Comparison of ENCODE assay signal across 10 mouse cellular contexts in genomic region chr17:47468063-47468462, GRCm38 (mm10). TPM values are rescaled to one million over a fixed set of nuclear protein-coding genes. Genes with fewer than 3 reads are reported as not detected.
DNase-seq lines count a peak whose midpoint lies in the region; ATAC-seq and TF ChIP-seq lines count a peak whose summit lies in the region.
"Had no signal": no experiment of that assay in that cellular context is flagged by ENCODE, and none has a peak within 500 bp of the region (broad histone marks: within the 10 kb centered on the region; RNA-seq: fewer than 3 reads in every experiment).

No protein-coding gene starts in this region.

- H3K4me1 ChIP-seq in lung, postnatal 0 days (ENCODE audit: insufficient read depth, low read depth, low read length): no peaks in the 10 kb centered on the region; the same call in 1 of the 2 replicates
- no peaks in the 10 kb centered on the region for H3K4me1 ChIP-seq in forebrain, postnatal 0 days (ENCODE audit: insufficient read depth)
- peaks cover 20% of the 10 kb centered on the region for H3K4me1 ChIP-seq in limb, embryonic 15.5 days
- peaks cover 45% of the 10 kb centered on the region for H3K4me1 ChIP-seq in stomach, embryonic 15.5 days

- H3K36me3 ChIP-seq in lung, postnatal 0 days (ENCODE audit: insufficient read depth, low read length): no peaks in the 10 kb centered on the region
- no peaks in the 10 kb centered on the region for H3K36me3 ChIP-seq in forebrain, postnatal 0 days (ENCODE audit: insufficient read depth)
- no peaks in the 10 kb centered on the region for H3K36me3 ChIP-seq in limb, embryonic 15.5 days
- no peaks in the 10 kb centered on the region for H3K36me3 ChIP-seq in stomach, embryonic 15.5 days

- ATAC-seq in lung, postnatal 0 days: no peak
- no peak for ATAC-seq in forebrain, postnatal 0 days
- ATAC-seq in limb, embryonic 15.5 days (ENCODE audit: insufficient number of reproducible peaks, low FRiP score, low TSS enrichment, low read depth): no peak
- ATAC-seq in stomach, embryonic 15.5 days (ENCODE audit: insufficient read depth, low FRiP score, low read depth): no peak

- no peaks in the 10 kb centered on the region for H3K27me3 ChIP-seq in lung, postnatal 0 days (replicated peaks; ENCODE audit: insufficient read depth, low read length)
- peaks cover 11% of the 10 kb centered on the region for H3K27me3 ChIP-seq in forebrain, postnatal 0 days (ENCODE audit: insufficient read depth, low read length)
- peaks cover 38% of the 10 kb centered on the region for H3K27me3 ChIP-seq in limb, embryonic 15.5 days
- no peaks in the 10 kb centered on the region; the same call in 1 of the 2 replicates for H3K27me3 ChIP-seq in stomach, embryonic 15.5 days (replicated peaks)

- DNase-seq in lung, postnatal 0 days (ENCODE audit: low spot score): no peak
- no peak for DNase-seq in lung, adult 18-20 months
- no peak for DNase-seq in forebrain, postnatal 0 days
- DNase-seq in cerebellum, postnatal 25 days: no peak
- no peak for DNase-seq in gastrocnemius, adult 18-20 months (ENCODE audit: low spot score)
- DNase-seq in right cerebral cortex, adult 2 months (ENCODE audit: low spot score in 2 of 2): no peak
- DNase-seq: right cerebral cortex, postnatal 4 days had no signal

- H3K4me3 ChIP-seq in lung, postnatal 0 days (ENCODE audit: low read depth, low read length): no peak overlapping the region
- H3K4me3 ChIP-seq in forebrain, postnatal 0 days (ENCODE audit: low read depth, low read length): no peak overlapping the region
- peak overlapping the region; percentile 27 for H3K4me3 ChIP-seq in limb, embryonic 15.5 days
- peak overlapping the region; percentile 18 for H3K4me3 ChIP-seq in stomach, embryonic 15.5 days (replicated peaks)

- H3K27ac ChIP-seq in lung, postnatal 0 days (ENCODE audit: low read length): no peak overlapping the region
- no peak overlapping the region for H3K27ac ChIP-seq in forebrain, postnatal 0 days (ENCODE audit: low read depth, low read length)
- no peak overlapping the region for H3K27ac ChIP-seq in limb, embryonic 15.5 days
- H3K27ac ChIP-seq in stomach, embryonic 15.5 days: no peak overlapping the region
- H3K27ac ChIP-seq: macrophage had no signal

- TF ChIP-seq EP300 in lung, postnatal 0 days (IDR thresholded peaks at IDR 0.05): no peak

- TF ChIP-seq CTCF in lung, postnatal 0 days (IDR thresholded peaks at IDR 0.05): no peak
- no peak for TF ChIP-seq CTCF in forebrain, postnatal 0 days (IDR thresholded peaks at IDR 0.05; ENCODE audit: low read depth)

- 36% methylated on average over 13 of the region's 14 CpGs for WGBS in lung, postnatal 0 days
- WGBS in forebrain, postnatal 0 days: 22% methylated on average over 14 of the region's 14 CpGs
- WGBS in limb, embryonic 15.5 days: 17% methylated on average over 11 of the region's 14 CpGs
- WGBS in stomach, embryonic 15.5 days: 23% methylated on average over 14 of the region's 14 CpGs

- H3K9me3 ChIP-seq in lung, postnatal 0 days (ENCODE audit: low read length): no peaks in the 10 kb centered on the region
- H3K9me3 ChIP-seq in forebrain, postnatal 0 days (ENCODE audit: low read length): no peaks in the 10 kb centered on the region
- no peaks in the 10 kb centered on the region for H3K9me3 ChIP-seq in limb, embryonic 15.5 days
- H3K9me3 ChIP-seq in stomach, embryonic 15.5 days: no peaks in the 10 kb centered on the region

- no peak overlapping the region for H3K9ac ChIP-seq in lung, postnatal 0 days (replicated peaks; ENCODE audit: low read depth)
- H3K9ac ChIP-seq in forebrain, postnatal 0 days: no peak overlapping the region
- no peak overlapping the region for H3K9ac ChIP-seq in limb, embryonic 15.5 days
- no peak overlapping the region for H3K9ac ChIP-seq in stomach, embryonic 15.5 days

- 0 out of 2 replicates have a peak overlapping the region, but pooled peaks have one; percentile 1 for H3K4me2 ChIP-seq in lung, postnatal 0 days (replicated peaks; ENCODE audit: low read depth, low read length)
- peak overlapping the region; percentile 10; the same call in 1 of the 2 replicates for H3K4me2 ChIP-seq in forebrain, postnatal 0 days (ENCODE audit: low read depth)
- H3K4me2 ChIP-seq in limb, embryonic 15.5 days: peak overlapping the region; percentile 36
- peak overlapping the region; percentile 31 for H3K4me2 ChIP-seq in stomach, embryonic 15.5 days

RNA-seq across cellular contexts. Expression of gene 1700001C19Rik, which starts 30.9 kb away (rescaled TPM):
- polyA plus RNA-seq in lung, postnatal 0 days (2015; fragmentation: Nextera tagmentation; extraction: Ambion mirVana): 0.15 and 0.44 TPM in 2 replicates
- total RNA-seq in forebrain, postnatal 0 days (2014; rRNA removed): 0.14 and 0.31 TPM in 2 replicates
- polyA plus RNA-seq in forebrain, postnatal 0 days (2015; fragmentation: Nextera tagmentation; extraction: Ambion mirVana): 0.33 and 0.35 TPM in 2 replicates
- polyA plus RNA-seq in limb, embryonic 15.5 days (2015; fragmentation: Nextera tagmentation; extraction: Ambion mirVana): 0.17 and 0.19 TPM in 2 replicates
- 0.12 and 0.37 TPM in 2 replicates for polyA plus RNA-seq in stomach, embryonic 15.5 days (2015; fragmentation: Nextera tagmentation; extraction: Ambion mirVana)
- not detected for total RNA-seq in gastrocnemius, adult 18-20 months (2021)
- polyA plus RNA-seq: macrophage had no signal

RNA-seq across cellular contexts. Expression of gene AI661453, which starts 31.6 kb away (rescaled TPM):
- polyA plus RNA-seq in lung, postnatal 0 days (2015; fragmentation: Nextera tagmentation; extraction: Ambion mirVana): 2.8 and 3.3 TPM in 2 replicates
- 0.05 and 0.08 TPM in 2 replicates for total RNA-seq in forebrain, postnatal 0 days (2014; rRNA removed)
- 0.22 TPM in 1 of 2 replicates, not detected in the other for polyA plus RNA-seq in forebrain, postnatal 0 days (2015; fragmentation: Nextera tagmentation; extraction: Ambion mirVana)
- 3.9 and 5.1 TPM in 2 replicates for polyA plus RNA-seq in limb, embryonic 15.5 days (2015; fragmentation: Nextera tagmentation; extraction: Ambion mirVana)
- polyA plus RNA-seq in stomach, embryonic 15.5 days (2015; fragmentation: Nextera tagmentation; extraction: Ambion mirVana): 3.5 and 4.0 TPM in 2 replicates
- total RNA-seq in gastrocnemius, adult 18-20 months (2021): under 1 TPM; 0.39 to 0.64 TPM

RNA-seq across cellular contexts. Expression of gene Taf8, which starts 34.0 kb away (rescaled TPM):
- polyA plus RNA-seq in lung, postnatal 0 days (2015; fragmentation: Nextera tagmentation; extraction: Ambion mirVana): 16.0 and 22.4 TPM in 2 replicates
- 17.4 and 17.9 TPM in 2 replicates for total RNA-seq in forebrain, postnatal 0 days (2014; rRNA removed)
- 8.8 and 10.8 TPM in 2 replicates for polyA plus RNA-seq in forebrain, postnatal 0 days (2015; fragmentation: Nextera tagmentation; extraction: Ambion mirVana)
- polyA plus RNA-seq in limb, embryonic 15.5 days (2015; fragmentation: Nextera tagmentation; extraction: Ambion mirVana): 28.2 and 28.9 TPM in 2 replicates
- 23.3 and 25.2 TPM in 2 replicates for polyA plus RNA-seq in stomach, embryonic 15.5 days (2015; fragmentation: Nextera tagmentation; extraction: Ambion mirVana)
- total RNA-seq in gastrocnemius, adult 18-20 months (2021): 10 to 100 TPM in 1 of 2 experiments, 1 to 10 TPM in 1; 9.2 to 12.1 TPM

RNA-seq across cellular contexts. Expression of gene Ccnd3, which starts 36.8 kb away (rescaled TPM):
- 195 and 214 TPM in 2 replicates for polyA plus RNA-seq in lung, postnatal 0 days (2015; fragmentation: Nextera tagmentation; extraction: Ambion mirVana)
- 26.3 and 42.6 TPM in 2 replicates for total RNA-seq in forebrain, postnatal 0 days (2014; rRNA removed)
- polyA plus RNA-seq in forebrain, postnatal 0 days (2015; fragmentation: Nextera tagmentation; extraction: Ambion mirVana): 54.0 and 59.6 TPM in 2 replicates
- 499 and 569 TPM in 2 replicates for polyA plus RNA-seq in limb, embryonic 15.5 days (2015; fragmentation: Nextera tagmentation; extraction: Ambion mirVana)
- polyA plus RNA-seq in stomach, embryonic 15.5 days (2015; fragmentation: Nextera tagmentation; extraction: Ambion mirVana): 391 and 408 TPM in 2 replicates
- total RNA-seq in gastrocnemius, adult 18-20 months (2021): 10 to 100 TPM; 18.5 to 20.1 TPM

Comparison
In these comparisons a context has a peak if more than half of its experiments do, and no peak if none do; other contexts are left out.
1. H3K4me3 ChIP-seq: peak in limb, embryonic 15.5 days (single experiment) and stomach, embryonic 15.5 days (single experiment); none in lung, postnatal 0 days (single experiment) and forebrain, postnatal 0 days (single experiment).
2. Peak in every context shown above with its lines, with median percentiles within 50 percentile points of each other: H3K4me2 ChIP-seq.